Mouse (Mus musculus) limb, embryonic 13.5 days (tissue): ENCODE data around the gene Fam117b. TPM values are rescaled to one million over a fixed set of nuclear protein-coding genes. Genes with fewer than 3 reads are reported as not detected.

Source experiments
- ATAC-seq: fragments of 200-750 bp; cut with Nextera tagmentation; 2 replicates; pipeline ENCODE4 v1.8.0; 2017; ENCODE audit warnings: low read depth, moderate number of reproducible peaks, moderate TSS enrichment; ENCODE audit not compliant: low FRiP score
- H3K27ac ChIP-seq: fragments of 300-500 bp; sonication (generic); 2 replicates; pipeline ENCODE4 v1.5.1; 2015; ENCODE audit warnings: inconsistent platforms, mild to moderate bottlenecking, moderate library complexity
- H3K27me3 ChIP-seq: fragments of 300-500 bp; sonication (generic); 2 replicates; pipeline ENCODE4 v1.6.1; 2015; ENCODE audit warnings: mild to moderate bottlenecking, inconsistent platforms
- H3K36me3 ChIP-seq: fragments of 300-500 bp; sonication (generic); 2 replicates; pipeline ENCODE4 v1.6.1; 2015; ENCODE audit warnings: inconsistent platforms, mild to moderate bottlenecking, moderate library complexity
- H3K4me1 ChIP-seq: fragments of 300-500 bp; sonication (generic); 2 replicates; pipeline ENCODE4 v1.6.1; 2015; ENCODE audit warnings: inconsistent platforms
- H3K4me2 ChIP-seq: fragments of 300-500 bp; sonication (generic); replicated peaks from 2 replicates; pipeline ENCODE4 v1.6.1; 2015; ENCODE audit warnings: inconsistent platforms, mild to moderate bottlenecking, moderate library complexity
- H3K4me3 ChIP-seq: fragments of 300-500 bp; sonication (generic); 2 replicates; pipeline ENCODE4 v1.5.1; 2015; ENCODE audit warnings: moderate library complexity, mild to moderate bottlenecking, inconsistent platforms
- H3K9ac ChIP-seq: fragments of 300-500 bp; sonication (generic); 2 replicates; pipeline ENCODE4 v1.6.1; 2015; ENCODE audit warnings: mild to moderate bottlenecking, inconsistent platforms
- H3K9me3 ChIP-seq: fragments of 300-500 bp; sonication (generic); 2 replicates; pipeline ENCODE4 v1.6.1; 2016; ENCODE audit warnings: inconsistent platforms
- WGBS: fragments of 180-500 bp; shearing (Covaris S2); methylation state at CpG from one replicate; pipeline ENCODE4 v1.1.7; 2015; 5-methylcytosine and 5-hydroxymethylcytosine counted together
- polyA plus RNA-seq: library from polyadenylated mRNA; unstranded; fragments of >200 nt; fragmentation: Nextera tagmentation; extraction: Ambion mirVana; gene quantifications from 2 replicates; pipeline ENCODE4 v1.2.1, GENCODE M21; 2015

The Fam117b gene
- polyA plus RNA-seq, 1 experiment from 2014 or later, result 10.8 TPM

GRCm38 (mm10) chr1:59943825-59944224 is 31.0 kb downstream of the Fam117b start:
- no peaks in the 10 kb centered on the region for H3K9me3 ChIP-seq
- H3K36me3 ChIP-seq, result peaks cover under 1% of the 10 kb centered on the region
- H3K27ac ChIP-seq, result no peak overlapping the region
- peaks cover 10% of the 10 kb centered on the region for H3K4me1 ChIP-seq
- no peaks in the 10 kb centered on the region for H3K27me3 ChIP-seq
- WGBS, result 45% methylated on average over 5 of the region's 5 CpGs
- H3K4me3 ChIP-seq, result no peak overlapping the region
- H3K4me2 ChIP-seq, result no peak overlapping the region
- no peak overlapping the region for H3K9ac ChIP-seq
- no peak for ATAC-seq

GRCm38 (mm10) chr1:59945969-59946368 is 33.2 kb downstream of the Fam117b start:
- no peak overlapping the region for H3K27ac ChIP-seq
- peaks cover 10% of the 10 kb centered on the region for H3K4me1 ChIP-seq
- H3K4me3 ChIP-seq, result no peak overlapping the region
- H3K27me3 ChIP-seq, result no peaks in the 10 kb centered on the region
- no peak for ATAC-seq
- WGBS, result 75% methylated on average over 1 of the region's 1 CpGs
- H3K4me2 ChIP-seq, result no peak overlapping the region
- peaks cover 18% of the 10 kb centered on the region for H3K36me3 ChIP-seq
- H3K9me3 ChIP-seq, result no peaks in the 10 kb centered on the region
- H3K9ac ChIP-seq, result no peak overlapping the region

GRCm38 (mm10) chr1:59947509-59947908 is 34.7 kb downstream of the Fam117b start:
- Histone ChIP-seq H3K9ac (no peak overlapping the region), H3K27me3 (no peaks in the 10 kb centered on the region), H3K9me3 (no peaks in the 10 kb centered on the region), H3K4me1 (peaks cover 10% of the 10 kb centered on the region), H3K4me3 (no peak overlapping the region), H3K36me3 (peaks cover 19% of the 10 kb centered on the region), H3K27ac (no peak overlapping the region), H3K4me2 (no peak overlapping the region)
- WGBS, result 97% methylated on average over 4 of the region's 4 CpGs
- ATAC-seq, result no peak

- no peak for ATAC-seq
- no peak overlapping the region for H3K27ac ChIP-seq
- peaks cover 18% of the 10 kb centered on the region for H3K36me3 ChIP-seq
- no peak overlapping the region for H3K4me3 ChIP-seq
- H3K4me1 ChIP-seq, result no peaks in the 10 kb centered on the region
- H3K9me3 ChIP-seq, result no peaks in the 10 kb centered on the region
- 80% methylated on average over 3 of the region's 3 CpGs for WGBS
- no peak overlapping the region for H3K4me2 ChIP-seq
- H3K27me3 ChIP-seq, result no peaks in the 10 kb centered on the region
- no peak overlapping the region for H3K9ac ChIP-seq
These were observed 44.4 kb downstream of the Fam117b start for GRCm38 (mm10) chr1:59957206-59957605.

DNA sequence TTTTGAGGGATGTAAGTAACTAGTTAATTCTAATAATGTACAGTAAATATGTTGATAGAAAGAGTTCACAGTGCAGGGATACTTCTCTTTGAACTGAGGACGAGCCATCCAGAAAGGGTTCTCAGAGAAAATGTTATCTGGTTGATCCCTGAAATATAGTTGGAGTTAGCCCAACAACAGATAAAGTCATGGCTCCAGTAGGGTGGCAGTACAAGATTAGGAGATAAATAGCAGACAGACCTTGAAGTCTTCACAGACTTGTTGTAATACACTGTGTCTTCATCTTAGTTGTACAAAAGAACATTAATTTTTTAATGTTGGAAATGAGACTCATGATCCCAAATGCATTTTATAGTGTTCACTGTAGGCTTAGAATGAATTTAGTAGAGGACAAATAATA is 47.1 kb downstream of the Fam117b start:
- no peak overlapping the region for H3K4me2 ChIP-seq
- H3K9me3 ChIP-seq, result no peaks in the 10 kb centered on the region
- no peaks in the 10 kb centered on the region for H3K4me1 ChIP-seq
- H3K4me3 ChIP-seq, result no peak overlapping the region
- no peak overlapping the region for H3K9ac ChIP-seq
- H3K27ac ChIP-seq, result no peak overlapping the region
- no peak for ATAC-seq
- H3K36me3 ChIP-seq, result peaks cover 41% of the 10 kb centered on the region
- 91% methylated on average over 1 of the region's 1 CpGs for WGBS
- no peaks in the 10 kb centered on the region for H3K27me3 ChIP-seq

DNA sequence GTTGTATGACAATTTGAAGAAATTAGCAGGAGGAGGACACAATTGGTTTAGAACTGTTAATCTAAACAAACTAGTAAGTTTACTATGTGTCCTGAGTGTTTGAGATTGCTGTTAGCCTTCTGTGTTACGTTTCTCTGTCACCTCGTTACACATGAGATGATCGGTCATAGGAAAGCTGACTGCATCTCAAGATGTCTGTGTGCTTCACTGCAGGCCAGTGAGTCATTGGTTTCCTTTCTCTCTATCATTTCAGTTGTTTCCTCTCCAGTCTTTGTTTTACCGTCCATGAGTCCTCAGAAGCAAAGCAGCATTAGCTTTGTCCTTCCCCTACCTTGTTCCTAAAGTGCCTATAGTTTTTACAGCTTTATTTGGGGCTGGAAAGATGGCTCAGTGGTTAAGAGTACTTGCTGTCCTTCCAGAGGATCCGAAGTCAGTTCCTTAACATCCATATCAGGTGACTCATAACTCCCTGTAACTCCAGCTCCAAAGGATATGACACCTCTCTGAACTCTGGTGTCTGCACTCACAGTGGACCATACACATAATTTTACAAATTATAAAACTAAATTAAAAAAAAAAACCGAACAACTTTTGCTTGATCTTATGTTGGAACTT is 53.5 kb downstream of the Fam117b start:
- no peak for ATAC-seq
- no peak overlapping the region for H3K4me2 ChIP-seq
- no peaks in the 10 kb centered on the region for H3K4me1 ChIP-seq
- H3K9ac ChIP-seq, result no peak overlapping the region
- H3K27me3 ChIP-seq, result no peaks in the 10 kb centered on the region
- H3K9me3 ChIP-seq, result no peaks in the 10 kb centered on the region
- H3K27ac ChIP-seq, result no peak overlapping the region
- H3K4me3 ChIP-seq, result no peak overlapping the region
- WGBS, result 74% methylated on average over 6 of the region's 6 CpGs
- peaks cover 54% of the 10 kb centered on the region for H3K36me3 ChIP-seq

GRCm38 (mm10) chr1:59967291-59967690 is 54.5 kb downstream of the Fam117b start:
- Histone ChIP-seq H3K4me1 (no peaks in the 10 kb centered on the region), H3K36me3 (peaks cover 56% of the 10 kb centered on the region), H3K27me3 (no peaks in the 10 kb centered on the region), H3K9ac (no peak overlapping the region), H3K27ac (no peak overlapping the region), H3K4me2 (no peak overlapping the region), H3K9me3 (no peaks in the 10 kb centered on the region), H3K4me3 (no peak overlapping the region)
- ATAC-seq, result no peak
- 92% methylated on average over 4 of the region's 4 CpGs for WGBS

DNA sequence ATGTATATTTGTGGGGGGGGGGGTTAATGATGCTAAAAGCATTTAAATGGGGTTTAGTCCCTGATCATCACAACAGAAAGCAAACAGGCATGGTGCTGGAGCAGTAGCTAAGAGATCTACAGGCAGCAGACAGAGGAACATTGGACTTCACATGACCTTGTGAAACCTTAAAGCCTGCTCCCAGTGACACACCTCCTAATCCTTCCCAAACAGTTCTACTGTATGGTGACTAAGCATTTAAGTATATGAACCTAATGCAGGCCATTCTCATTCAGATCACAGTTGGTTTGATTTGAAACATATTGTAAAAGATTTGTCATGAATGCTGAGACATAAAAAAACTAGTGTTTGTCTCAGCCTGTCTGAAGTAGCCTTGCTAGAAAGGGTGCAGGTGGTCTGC is 73.8 kb downstream of the Fam117b start:
- no peak overlapping the region for H3K4me2 ChIP-seq
- H3K36me3 ChIP-seq, result peaks cover 40% of the 10 kb centered on the region
- no peak overlapping the region for H3K4me3 ChIP-seq
- H3K4me1 ChIP-seq, result 0 out of 2 replicates have a peak, but pooled peaks cover 4% of the 10 kb centered on the region
- H3K9me3 ChIP-seq, result no peaks in the 10 kb centered on the region
- no peaks in the 10 kb centered on the region for H3K27me3 ChIP-seq
- no peak overlapping the region for H3K9ac ChIP-seq
- no peak for ATAC-seq
- no peak overlapping the region for H3K27ac ChIP-seq

DNA sequence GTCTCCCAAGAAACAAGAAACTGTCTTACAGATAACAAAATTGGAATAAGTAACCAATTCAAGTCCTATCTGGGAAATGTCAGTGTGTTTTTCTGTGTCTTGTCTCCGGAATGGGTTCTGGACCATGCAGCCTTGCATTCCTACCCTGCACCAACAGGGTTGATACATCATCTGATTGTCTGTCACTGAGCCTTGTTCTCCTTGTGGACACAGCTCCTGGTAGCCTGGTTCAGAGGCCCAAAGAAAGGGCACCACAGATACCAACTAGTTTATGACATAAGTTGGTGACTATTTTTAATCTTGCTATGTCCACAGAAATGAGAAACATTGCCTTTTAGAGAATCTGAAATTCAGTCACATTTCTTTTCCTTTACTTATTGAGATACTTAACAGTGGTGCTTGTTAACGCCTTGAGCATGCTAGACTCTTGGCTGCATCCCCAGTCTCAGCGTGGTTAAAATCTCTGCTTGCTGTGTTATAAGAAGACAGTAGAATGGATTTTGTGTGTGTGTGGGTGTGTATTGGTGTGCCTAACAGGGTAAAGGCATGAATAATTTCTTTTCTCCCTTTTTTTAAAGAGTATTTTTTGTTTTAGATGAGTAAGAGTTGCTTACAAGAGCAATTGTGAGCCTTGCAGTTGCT is 74.7 kb downstream of the Fam117b start:
- Histone ChIP-seq H3K27me3 (no peaks in the 10 kb centered on the region), H3K27ac (no peak overlapping the region), H3K4me2 (no peak overlapping the region), H3K9me3 (no peaks in the 10 kb centered on the region), H3K36me3 (peaks cover 41% of the 10 kb centered on the region), H3K4me1 (0 out of 2 replicates have a peak, but pooled peaks cover 4% of the 10 kb centered on the region), H3K4me3 (no peak overlapping the region), H3K9ac (no peak overlapping the region)
- ATAC-seq, result no peak
- WGBS, result 96% methylated on average over 3 of the region's 3 CpGs

GRCm38 (mm10) chr1:59995646-59996045 is 82.8 kb downstream of the Fam117b start:
- Histone ChIP-seq H3K27ac (no peak overlapping the region), H3K4me3 (no peak overlapping the region), H3K27me3 (no peaks in the 10 kb centered on the region), H3K36me3 (peaks cover 12% of the 10 kb centered on the region), H3K4me2 (no peak overlapping the region), H3K9me3 (no peaks in the 10 kb centered on the region), H3K4me1 (no peaks in the 10 kb centered on the region), H3K9ac (no peak overlapping the region)
- no peak for ATAC-seq
- WGBS, result 50% methylated on average over 3 of the region's 3 CpGs

GRCm38 (mm10) chr1:59997352-59997751 is 84.5 kb downstream of the Fam117b start:
- no peak overlapping the region for H3K9ac ChIP-seq
- no peaks in the 10 kb centered on the region for H3K9me3 ChIP-seq
- peaks cover 2% of the 10 kb centered on the region for H3K36me3 ChIP-seq
- no peak overlapping the region for H3K4me3 ChIP-seq
- no peak for ATAC-seq
- no peaks in the 10 kb centered on the region for H3K27me3 ChIP-seq
- H3K27ac ChIP-seq, result no peak overlapping the region
- H3K4me1 ChIP-seq, result no peaks in the 10 kb centered on the region
- 58% methylated on average over 5 of the region's 5 CpGs for WGBS
- H3K4me2 ChIP-seq, result no peak overlapping the region

DNA sequence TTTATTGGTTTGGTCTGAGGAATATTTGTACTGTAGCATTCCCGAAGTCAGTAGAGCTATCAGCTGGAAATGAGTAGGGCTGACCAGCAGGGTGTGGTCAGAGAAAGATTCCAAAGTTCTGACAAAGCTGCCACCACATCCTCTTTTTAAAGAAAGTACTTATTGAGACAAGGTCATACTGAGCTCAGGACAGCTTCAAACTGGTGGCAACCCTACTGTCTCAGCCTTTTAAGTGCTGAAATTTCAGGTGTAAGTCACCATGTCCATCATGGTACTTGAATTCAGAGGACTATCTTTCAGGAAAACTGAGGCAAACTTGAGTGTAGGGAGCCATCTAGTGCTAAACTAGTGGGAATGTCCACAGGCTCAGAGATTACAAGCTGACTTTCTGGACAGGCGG is 87.5 kb downstream of the Fam117b start:
- no peak overlapping the region for H3K4me2 ChIP-seq
- 65% methylated on average over 2 of the region's 2 CpGs for WGBS
- no peaks in the 10 kb centered on the region for H3K4me1 ChIP-seq
- H3K9me3 ChIP-seq, result no peaks in the 10 kb centered on the region
- no peak overlapping the region for H3K27ac ChIP-seq
- H3K4me3 ChIP-seq, result no peak overlapping the region
- no peak overlapping the region for H3K9ac ChIP-seq
- no peak for ATAC-seq
- no peaks in the 10 kb centered on the region for H3K36me3 ChIP-seq
- H3K27me3 ChIP-seq, result no peaks in the 10 kb centered on the region

DNA sequence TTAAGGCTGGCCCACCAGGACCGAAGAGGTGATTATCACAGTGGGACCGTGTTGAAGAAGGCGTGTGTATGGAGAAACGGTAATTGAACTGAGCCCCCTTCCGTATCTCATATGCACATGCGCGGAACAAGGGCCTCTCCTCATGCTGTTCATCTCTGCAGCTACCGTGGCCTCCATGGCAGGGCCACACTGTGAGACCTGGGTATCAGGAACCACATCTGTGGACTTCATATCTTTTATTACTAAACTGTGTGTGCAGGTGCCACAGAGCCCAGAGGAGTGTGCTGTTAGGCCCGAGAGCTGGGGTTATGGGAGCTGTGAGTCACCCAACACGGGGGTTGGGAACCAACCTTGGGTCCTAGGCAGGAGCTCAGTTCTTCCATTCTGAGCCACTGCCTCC is 94.5 kb downstream of the Fam117b start:
- H3K27ac ChIP-seq, result no peak overlapping the region
- H3K4me1 ChIP-seq, result no peaks in the 10 kb centered on the region
- WGBS, result 86% methylated on average over 10 of the region's 10 CpGs

More for the DNA sequence above, 94.5 kb downstream of the Fam117b start:
- Histone ChIP-seq H3K4me3 (no peak overlapping the region), H3K36me3 (no peaks in the 10 kb centered on the region), H3K4me2 (no peak overlapping the region), H3K27me3 (no peaks in the 10 kb centered on the region), H3K9me3 (no peaks in the 10 kb centered on the region), H3K9ac (no peak overlapping the region)
- no peak for ATAC-seq
